Mouse (Mus musculus) NIH3T3 (cell line): ENCODE data around the gene Orc2.

ENCODE experiments used
- DNase-seq: peaks from one replicate; pipeline ENCODE4 v3.0.0-alpha.2; 2012; ENCODE audit warnings: low read depth

The Orc2 gene

DNA sequence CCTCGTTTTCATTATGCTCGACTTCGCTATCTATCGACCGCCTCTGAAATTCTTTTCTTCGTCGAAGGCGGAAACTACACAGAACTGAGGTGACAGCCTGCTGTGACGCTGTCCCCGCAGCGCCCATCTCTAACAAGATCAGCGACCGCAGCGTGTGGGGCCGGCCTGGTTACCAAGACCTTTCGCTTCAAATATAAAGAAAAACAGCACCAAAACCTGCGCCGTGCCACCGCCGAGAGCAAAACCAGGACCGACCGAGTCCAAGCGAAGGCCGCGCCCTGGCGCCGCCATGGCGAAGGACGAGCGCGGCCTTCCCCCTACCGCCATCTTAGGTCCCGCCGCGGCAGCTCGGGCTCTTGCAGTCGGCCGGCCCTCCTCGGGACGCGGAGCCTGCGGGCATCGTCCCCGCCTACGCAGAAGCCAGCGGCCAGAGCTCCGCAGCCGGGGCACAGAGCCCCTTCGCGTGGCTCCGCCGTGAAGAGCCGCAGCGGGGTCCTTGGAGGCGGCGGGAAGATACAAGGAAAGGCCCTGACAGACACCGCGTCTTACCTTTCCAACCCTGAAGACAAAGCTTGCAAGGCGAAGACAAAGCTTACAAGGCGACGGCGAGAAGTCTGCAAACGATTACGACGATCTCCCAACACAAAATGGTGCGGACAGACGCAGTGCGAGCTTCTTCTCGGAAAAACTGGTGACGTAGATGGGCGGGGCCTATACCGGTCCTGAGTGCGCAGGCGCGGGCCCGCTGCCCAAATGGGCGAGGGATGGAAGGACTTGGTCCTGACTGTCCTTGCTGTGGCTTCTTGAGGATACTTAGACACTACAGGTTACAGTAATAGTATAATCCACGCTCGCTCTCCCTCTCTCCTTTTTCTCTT lies 81.3 kb downstream of the Orc2 start, which contains the start of gene Clk1:
Gene Clk1, minus strand, starts transcription at position 696 of the 878 bp plus-strand sequence.
- DNase-seq, result peak; percentile 99

- DNase-seq, result peak; percentile 77
Measured at GRCm38 (mm10) chr1:58422879-58423278, 82.0 kb downstream of the Orc2 start.

DNA sequence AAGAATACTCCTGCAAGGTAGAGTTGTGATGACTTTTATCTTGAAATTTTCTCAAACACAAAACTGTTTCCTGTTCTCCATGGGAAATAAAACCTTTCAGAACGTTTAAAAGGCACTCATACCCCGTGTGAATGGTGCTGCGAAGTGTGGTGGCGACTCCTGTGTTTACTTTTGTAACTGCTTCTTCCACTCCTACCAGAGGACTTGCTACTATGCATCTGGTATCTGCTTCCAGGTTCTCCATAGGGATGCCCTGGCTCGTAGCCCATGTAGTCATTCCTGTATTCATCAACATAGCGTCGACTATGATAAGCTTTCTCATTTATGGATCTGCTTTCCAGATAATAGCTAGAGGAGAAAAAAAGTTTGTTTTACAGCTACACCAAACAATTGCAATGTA lies 83.9 kb downstream of the Orc2 start:
- peak; percentile 40 for DNase-seq

DNA sequence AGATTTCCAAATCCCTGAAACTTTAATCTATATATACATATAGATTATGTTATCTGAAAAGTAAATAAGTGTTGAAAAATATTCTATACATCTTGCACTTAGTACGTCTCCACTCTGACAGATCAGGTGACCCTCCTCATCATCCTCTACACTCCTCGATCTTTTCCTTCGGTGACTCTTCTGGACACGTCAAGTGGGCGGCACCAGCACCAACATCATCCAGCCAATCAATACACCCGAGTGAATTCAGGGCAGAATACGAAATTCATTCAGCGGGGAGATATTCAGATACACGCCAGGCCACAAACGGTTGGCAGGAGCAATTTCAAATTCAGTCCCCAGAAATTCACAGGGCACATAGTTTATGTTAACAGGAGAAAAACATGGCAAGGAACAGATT lies 84.9 kb downstream of the Orc2 start:
- DNase-seq, result no peak

DNA sequence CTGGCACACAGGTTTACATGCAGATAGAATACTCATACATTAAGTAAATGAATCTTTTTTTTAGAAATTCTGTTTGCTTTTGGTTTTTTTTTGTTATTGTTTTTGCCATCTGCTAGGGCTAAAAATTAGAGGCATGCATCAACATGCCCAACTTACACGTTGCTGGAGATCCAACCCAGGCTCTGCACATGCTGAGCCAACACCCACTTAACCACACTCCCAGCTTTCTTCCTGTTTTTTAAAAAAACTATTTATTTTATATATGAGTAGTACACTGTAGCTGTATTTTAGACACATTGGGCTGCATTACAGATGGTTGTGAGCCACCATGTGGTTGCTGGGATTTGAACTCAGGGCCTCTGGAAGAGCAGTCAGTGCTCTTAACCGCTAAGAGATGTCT lies 88.9 kb downstream of the Orc2 start:
- DNase-seq, result no peak

GRCm38 (mm10) chr1:58415442-58415841 lies 89.5 kb downstream of the Orc2 start:
- peak; percentile 58 for DNase-seq
